Mouse (Mus musculus): ENCODE data around the gene Igsf21. TPM values are rescaled to one million over a fixed set of nuclear protein-coding genes. Genes with fewer than 3 reads are reported as not detected.

Igsf21 gene
- polyA plus RNA-seq, 1 experiment from 2014 or later = 0.18 TPM

GRCm38 (mm10) chr4:140154484-140154883 lies 92.1 kb downstream of the Igsf21 start:
- no peaks in the 10 kb centered on the region for H3K9me3 ChIP-seq (replicated peaks)
- DNase-seq = no peak
- no peaks in the 10 kb centered on the region for H3K4me1 ChIP-seq (replicated peaks)
- no peak for ATAC-seq (ENCODE audit: low read depth)
- no peaks in the 10 kb centered on the region for H3K27me3 ChIP-seq
- 56% methylated on average over 5 of the region's 5 CpGs for WGBS (ENCODE audit: insufficient replicate concordance)
- no peak overlapping the region for H3K4me2 ChIP-seq
- H3K9ac ChIP-seq = no peak overlapping the region
- no peak overlapping the region for H3K27ac ChIP-seq
- no peaks in the 10 kb centered on the region for H3K36me3 ChIP-seq
- no peak overlapping the region for H3K4me3 ChIP-seq (replicated peaks)

DNA sequence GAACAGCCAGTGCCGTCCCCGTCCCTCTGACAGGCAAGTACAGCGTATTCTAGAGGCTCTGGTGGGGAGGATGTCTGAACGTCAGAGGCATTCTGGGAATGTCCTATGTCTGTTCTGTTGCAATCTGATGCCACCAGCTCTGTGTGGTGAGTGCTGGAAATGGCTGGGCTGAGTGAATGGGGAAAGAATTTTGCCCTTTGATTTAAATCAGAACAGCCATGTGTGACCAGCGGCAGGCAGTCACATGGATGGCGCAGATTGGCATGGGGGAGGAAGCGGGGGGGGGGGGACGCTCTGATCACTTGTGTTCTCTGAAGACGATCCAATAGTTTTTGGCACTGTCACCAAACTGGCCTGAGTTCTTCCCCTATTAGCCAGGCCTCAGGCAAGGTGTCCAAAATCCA lies 92.9 kb downstream of the Igsf21 start:
- DNase-seq (no peak), ATAC-seq (ENCODE audit: low read depth) (no peak)
- Histone ChIP-seq H3K36me3 (no peaks in the 10 kb centered on the region), H3K9me3 (replicated peaks) (no peaks in the 10 kb centered on the region), H3K27ac (no peak overlapping the region), H3K9ac (no peak overlapping the region), H3K4me3 (replicated peaks) (no peak overlapping the region), H3K4me1 (replicated peaks) (no peaks in the 10 kb centered on the region), H3K4me2 (no peak overlapping the region), H3K27me3 (no peaks in the 10 kb centered on the region)
- WGBS (ENCODE audit: insufficient replicate concordance) = 53% methylated on average over 9 of the region's 9 CpGs

DNA sequence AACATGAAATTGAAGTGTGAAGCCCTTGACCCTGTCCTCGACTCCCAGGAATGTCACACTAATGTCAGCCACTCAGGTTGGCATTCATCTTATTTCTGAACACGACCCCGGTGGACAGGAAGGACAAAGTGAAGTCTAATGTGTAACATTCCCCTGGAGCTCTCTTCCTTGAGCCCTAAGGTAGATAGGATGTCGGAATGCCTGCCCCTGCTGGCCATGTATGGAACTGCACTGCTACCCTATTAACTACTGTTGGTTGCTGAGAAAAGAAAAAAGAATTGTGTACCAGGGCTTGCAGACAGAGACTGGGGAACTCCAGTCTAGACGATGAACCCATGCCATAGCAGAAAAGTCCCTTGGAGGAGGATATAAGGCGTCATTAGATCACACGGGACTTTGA lies 93.5 kb downstream of the Igsf21 start:
- H3K27me3 ChIP-seq = no peaks in the 10 kb centered on the region
- no peaks in the 10 kb centered on the region for H3K36me3 ChIP-seq
- no peak overlapping the region for H3K4me2 ChIP-seq
- DNase-seq = peak; percentile 6
- no peak overlapping the region for H3K9ac ChIP-seq
- 18% methylated on average over 7 of the region's 7 CpGs for WGBS (ENCODE audit: insufficient replicate concordance)
- no peaks in the 10 kb centered on the region for H3K4me1 ChIP-seq (replicated peaks)
- no peak overlapping the region for H3K27ac ChIP-seq
- no peaks in the 10 kb centered on the region for H3K9me3 ChIP-seq (replicated peaks)
- H3K4me3 ChIP-seq (replicated peaks) = no peak overlapping the region
- no peak for ATAC-seq (ENCODE audit: low read depth)

GRCm38 (mm10) chr4:140149706-140150105 lies 96.9 kb downstream of the Igsf21 start:
- Histone ChIP-seq H3K4me3 (replicated peaks) (no peak overlapping the region), H3K27me3 (no peaks in the 10 kb centered on the region), H3K36me3 (no peaks in the 10 kb centered on the region), H3K27ac (no peak overlapping the region), H3K4me1 (replicated peaks) (no peaks in the 10 kb centered on the region), H3K4me2 (no peak overlapping the region), H3K9me3 (replicated peaks) (no peaks in the 10 kb centered on the region), H3K9ac (no peak overlapping the region)
- ATAC-seq (ENCODE audit: low read depth) (no peak), DNase-seq (no peak)
- WGBS (ENCODE audit: insufficient replicate concordance) = 69% methylated on average over 8 of the region's 8 CpGs

DNA sequence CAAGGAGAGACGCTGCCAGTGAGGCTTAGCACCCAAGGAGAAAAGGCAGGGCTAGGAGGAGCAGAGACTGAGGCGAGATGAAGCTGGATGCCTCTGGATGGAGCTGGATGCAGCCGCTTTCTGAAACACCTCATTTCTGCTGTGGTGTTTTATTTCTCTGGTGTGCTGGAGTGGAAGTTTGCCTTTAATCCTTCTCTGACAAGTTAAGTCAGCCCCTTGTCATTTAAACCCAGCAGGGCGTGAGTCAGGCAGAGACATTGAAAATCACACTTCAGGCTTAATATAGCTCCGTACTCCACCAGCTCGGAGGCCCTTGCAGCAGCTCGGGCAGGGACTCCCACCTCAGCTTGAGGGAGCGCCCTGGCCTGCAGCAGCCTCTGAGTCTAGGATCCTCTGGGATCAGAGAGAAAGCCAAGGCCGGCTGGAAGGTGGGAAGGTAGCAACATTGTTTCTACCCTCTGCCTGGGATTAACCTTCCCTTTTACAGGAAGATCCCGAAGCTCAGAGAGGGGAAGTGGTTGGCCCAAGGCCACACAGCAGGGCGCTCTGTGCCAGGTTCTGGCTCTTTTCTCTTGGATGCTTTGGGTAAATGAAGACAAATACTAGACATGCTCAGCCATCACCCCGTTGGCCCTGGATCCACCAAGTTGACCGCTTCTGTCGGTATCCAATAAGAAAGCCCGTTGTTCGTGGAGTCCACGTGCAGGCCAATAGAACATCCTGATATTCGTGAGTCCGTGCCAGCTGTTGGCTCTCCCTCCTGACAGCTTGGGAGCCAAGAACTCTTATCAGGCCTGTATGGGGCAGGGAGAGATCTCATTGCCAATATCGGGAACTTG lies 98.5 kb downstream of the Igsf21 start:
- Histone ChIP-seq H3K36me3 (no peaks in the 10 kb centered on the region), H3K4me2 (no peak overlapping the region), H3K27ac (no peak overlapping the region), H3K4me3 (replicated peaks) (no peak overlapping the region), H3K9ac (no peak overlapping the region), H3K27me3 (no peaks in the 10 kb centered on the region), H3K9me3 (replicated peaks) (0 out of 2 replicates have a peak, but pooled peaks cover under 1% of the 10 kb centered on the region), H3K4me1 (replicated peaks) (no peaks in the 10 kb centered on the region)
- ATAC-seq (ENCODE audit: low read depth) (no peak), DNase-seq (no peak)
- WGBS (ENCODE audit: insufficient replicate concordance) = 62% methylated on average over 20 of the region's 20 CpGs

- no peaks in the 10 kb centered on the region for H3K4me1 ChIP-seq (replicated peaks)
- no peak overlapping the region for H3K27ac ChIP-seq
- H3K36me3 ChIP-seq = no peaks in the 10 kb centered on the region
- no peak overlapping the region for H3K4me3 ChIP-seq (replicated peaks)
- DNase-seq (no peak), ATAC-seq (ENCODE audit: low read depth) (no peak)
- no peaks in the 10 kb centered on the region for H3K27me3 ChIP-seq
- H3K4me2 ChIP-seq = no peak overlapping the region
- H3K9ac ChIP-seq = no peak overlapping the region
- 0 out of 2 replicates have a peak, but pooled peaks cover 3% of the 10 kb centered on the region for H3K9me3 ChIP-seq (replicated peaks)
- WGBS (ENCODE audit: insufficient replicate concordance) = 68% methylated on average over 15 of the region's 15 CpGs
Measured at GRCm38 (mm10) chr4:140147079-140147840, 99.3 kb downstream of the Igsf21 start.

GRCm38 (mm10) chr4:140143884-140144525 lies 102.6 kb downstream of the Igsf21 start:
- no peak for DNase-seq
- 73% methylated on average over 10 of the region's 10 CpGs for WGBS (ENCODE audit: insufficient replicate concordance)
- H3K36me3 ChIP-seq = no peaks in the 10 kb centered on the region
- no peaks in the 10 kb centered on the region for H3K27me3 ChIP-seq
- no peak overlapping the region for H3K27ac ChIP-seq
- no peaks in the 10 kb centered on the region for H3K4me1 ChIP-seq (replicated peaks)
- H3K4me3 ChIP-seq (replicated peaks) = no peak overlapping the region
- H3K9ac ChIP-seq = no peak overlapping the region
- peaks cover 3% of the 10 kb centered on the region; the same call in 1 of the 2 replicates for H3K9me3 ChIP-seq (replicated peaks)
- ATAC-seq (ENCODE audit: low read depth) = no peak
- H3K4me2 ChIP-seq = no peak overlapping the region

- H3K4me2 ChIP-seq = no peak overlapping the region
- no peak overlapping the region for H3K9ac ChIP-seq
- H3K4me3 ChIP-seq (replicated peaks) = no peak overlapping the region
- no peaks in the 10 kb centered on the region for H3K4me1 ChIP-seq (replicated peaks)
- H3K36me3 ChIP-seq = no peaks in the 10 kb centered on the region
- no peaks in the 10 kb centered on the region for H3K27me3 ChIP-seq
- no peak overlapping the region for H3K27ac ChIP-seq
- H3K9me3 ChIP-seq (replicated peaks) = peaks cover 3% of the 10 kb centered on the region; the same call in 1 of the 2 replicates
- DNase-seq = no peak
- 68% methylated on average over 6 of the region's 6 CpGs for WGBS (ENCODE audit: insufficient replicate concordance)
- ATAC-seq (ENCODE audit: low read depth) = no peak
Measured at GRCm38 (mm10) chr4:140143178-140143577, 103.4 kb downstream of the Igsf21 start.

DNA sequence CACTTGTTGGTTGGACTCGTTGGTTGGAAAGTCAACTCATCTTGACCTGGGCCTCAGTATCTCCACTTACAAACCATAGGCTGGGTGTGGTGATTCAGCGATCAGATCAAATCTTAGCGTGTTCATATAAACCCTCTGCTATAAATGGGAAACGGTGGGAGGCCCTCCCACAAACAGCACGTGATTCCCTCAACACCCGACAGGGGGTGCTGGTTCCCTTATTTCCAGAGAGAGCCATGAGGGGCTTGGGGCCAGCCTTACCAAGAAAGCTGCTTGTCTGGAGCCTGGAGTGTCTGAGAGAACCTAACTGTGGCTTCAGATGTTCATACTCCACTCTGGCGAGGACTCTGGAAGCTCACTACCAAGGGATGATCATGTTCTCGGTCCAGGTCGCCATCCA lies 106.1 kb downstream of the Igsf21 start:
- H3K27me3 ChIP-seq = no peaks in the 10 kb centered on the region

DNA sequence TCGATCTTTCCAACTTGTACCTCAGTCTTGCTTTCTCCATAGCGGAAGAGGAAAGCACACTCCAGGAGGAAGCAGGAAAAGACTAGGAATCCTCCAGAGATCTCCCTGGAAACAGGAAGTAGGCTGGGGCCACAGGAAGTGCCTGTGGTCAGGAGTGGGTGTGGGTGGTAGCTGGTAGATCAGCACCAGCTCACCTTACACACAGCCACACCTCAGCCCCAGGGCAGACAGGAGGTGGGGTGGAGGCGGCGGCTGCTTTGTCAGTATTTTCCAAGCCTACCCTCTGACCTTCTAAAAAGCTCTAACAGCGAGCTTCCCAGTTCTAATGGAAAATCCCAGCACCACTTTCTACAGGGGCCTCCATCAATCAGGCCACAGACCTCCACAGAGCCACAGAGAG lies 107.7 kb downstream of the Igsf21 start:
- Histone ChIP-seq H3K27ac (no peak overlapping the region), H3K9me3 (replicated peaks) (peaks cover 3% of the 10 kb centered on the region; the same call in 1 of the 2 replicates), H3K36me3 (no peaks in the 10 kb centered on the region), H3K4me3 (replicated peaks) (no peak overlapping the region), H3K27me3 (no peaks in the 10 kb centered on the region), H3K9ac (no peak overlapping the region), H3K4me1 (replicated peaks) (no peaks in the 10 kb centered on the region), H3K4me2 (no peak overlapping the region)
- WGBS (ENCODE audit: insufficient replicate concordance) = 38% methylated on average over 5 of the region's 5 CpGs
- ATAC-seq (ENCODE audit: low read depth) (no peak), DNase-seq (no peak)

More for the DNA sequence above, 106.1 kb downstream of the Igsf21 start:
- no peak overlapping the region for H3K9ac ChIP-seq
- 50% methylated on average over 9 of the region's 9 CpGs for WGBS (ENCODE audit: insufficient replicate concordance)
- DNase-seq (no peak), ATAC-seq (ENCODE audit: low read depth) (no peak)
- peaks cover 3% of the 10 kb centered on the region; the same call in 1 of the 2 replicates for H3K9me3 ChIP-seq (replicated peaks)
- H3K27ac ChIP-seq = no peak overlapping the region
- H3K4me3 ChIP-seq (replicated peaks) = no peak overlapping the region
- no peak overlapping the region for H3K4me2 ChIP-seq
- H3K4me1 ChIP-seq (replicated peaks) = no peaks in the 10 kb centered on the region
- H3K36me3 ChIP-seq = no peaks in the 10 kb centered on the region

DNA sequence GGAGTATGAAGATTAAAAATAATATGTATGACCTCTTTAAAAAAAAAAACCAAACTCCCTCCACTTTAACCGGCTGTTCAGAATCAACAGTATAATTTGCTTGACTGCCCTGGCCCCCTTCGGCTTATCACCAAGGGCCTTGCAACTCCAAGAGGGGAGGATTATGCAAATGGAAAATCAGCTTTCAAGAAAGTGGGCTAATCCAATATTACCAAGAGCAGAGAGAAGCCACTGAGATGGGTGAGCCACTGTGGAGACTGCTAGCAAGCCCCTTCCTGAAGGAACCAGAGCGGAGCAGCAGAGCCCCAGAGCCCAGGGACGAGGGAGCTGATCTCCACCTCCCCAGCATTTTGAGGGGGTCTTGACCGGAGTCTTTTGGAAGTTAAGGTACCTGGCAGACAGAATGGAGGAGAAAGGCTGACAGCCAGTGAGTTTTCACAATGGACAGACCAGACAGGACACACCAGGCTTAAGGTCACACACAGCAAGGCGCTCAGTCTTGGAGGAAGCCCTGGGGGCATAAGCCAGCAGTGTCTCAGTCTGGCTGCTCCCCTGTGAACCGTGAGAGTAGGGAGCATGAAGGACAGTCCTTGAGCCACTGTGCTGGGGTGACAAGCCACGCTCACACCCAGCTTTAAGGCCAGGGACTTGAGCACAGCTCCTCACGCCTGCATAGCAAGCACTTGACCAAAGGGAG lies 114.8 kb downstream of the Igsf21 start:
- Histone ChIP-seq H3K4me3 (replicated peaks) (no peak overlapping the region), H3K9me3 (replicated peaks) (no peaks in the 10 kb centered on the region), H3K9ac (no peak overlapping the region), H3K4me2 (no peak overlapping the region), H3K4me1 (replicated peaks) (no peaks in the 10 kb centered on the region), H3K36me3 (no peaks in the 10 kb centered on the region), H3K27ac (no peak overlapping the region), H3K27me3 (0 out of 2 replicates have a peak, but pooled peaks cover 5% of the 10 kb centered on the region)
- ATAC-seq (ENCODE audit: low read depth) (no peak), DNase-seq (no peak)
- WGBS (ENCODE audit: insufficient replicate concordance) = 29% methylated on average over 9 of the region's 9 CpGs

Measured in liver, embryonic 13.5 days (tissue).